Mouse (Mus musculus) heart, embryonic 11.5 days (tissue): ENCODE data around the gene Bspry. TPM values are rescaled to one million over a fixed set of nuclear protein-coding genes. Genes with fewer than 3 reads are reported as not detected.

Experiments
- ATAC-seq: fragments of 200-750 bp; cut with Nextera tagmentation; replicated peaks from 2 replicates; pipeline ENCODE4 v1.8.0; 2017; ENCODE audit warnings: moderate library complexity; ENCODE audit not compliant: insufficient number of reproducible peaks, low FRiP score, low TSS enrichment
- H3K27ac ChIP-seq: fragments of 300-500 bp; sonication (generic); 2 replicates; pipeline ENCODE4 v1.5.1; 2014; ENCODE audit warnings: mild to moderate bottlenecking, low read depth, low read length
- H3K27me3 ChIP-seq: fragments of 300-500 bp; sonication (generic); 2 replicates; pipeline ENCODE4 v1.6.1; 2014; ENCODE audit warnings: mild to moderate bottlenecking, low read length, mixed read lengths; ENCODE audit not compliant: control insufficient read depth, insufficient read depth
- H3K36me3 ChIP-seq: fragments of 300-500 bp; sonication (generic); 2 replicates; pipeline ENCODE4 v1.6.1; 2014; ENCODE audit warnings: mild to moderate bottlenecking, low read length, moderate library complexity, mixed read lengths; ENCODE audit not compliant: control insufficient read depth, insufficient read depth
- H3K4me1 ChIP-seq: fragments of 300-500 bp; sonication (generic); 2 replicates; pipeline ENCODE4 v1.6.1; 2014; ENCODE audit warnings: low read length; ENCODE audit not compliant: control insufficient read depth, insufficient read depth
- H3K4me2 ChIP-seq: fragments of 300-500 bp; sonication (generic); 2 replicates; pipeline ENCODE4 v1.6.1; 2014; ENCODE audit warnings: mild to moderate bottlenecking, moderate library complexity
- H3K4me3 ChIP-seq: fragments of 300-500 bp; sonication (generic); 2 replicates; pipeline ENCODE4 v1.5.1; 2014; ENCODE audit warnings: low read depth, low read length
- H3K9ac ChIP-seq: fragments of 300-500 bp; sonication (generic); 2 replicates; pipeline ENCODE4 v1.6.1; 2014; ENCODE audit warnings: mild to moderate bottlenecking, low read depth, low read length, moderate library complexity
- H3K9me3 ChIP-seq: fragments of 300-500 bp; sonication (generic); replicated peaks from 2 replicates; pipeline ENCODE4 v1.6.1; 2016; ENCODE audit warnings: low read length; ENCODE audit not compliant: control insufficient read depth
- WGBS: fragments of 180-500 bp; shearing (Covaris S2); extraction: QIAGEN DNeasy Blood & Tissue Kit; methylation state at CpG from one replicate; pipeline ENCODE4 v1.1.7; 2014; ENCODE audit not compliant: insufficient replicate concordance; 5-methylcytosine and 5-hydroxymethylcytosine counted together
- polyA plus RNA-seq: library from polyadenylated mRNA; unstranded; fragments of >200 nt; fragmentation: Nextera tagmentation; extraction: Ambion mirVana; gene quantifications from 2 replicates; pipeline ENCODE4 v1.2.1, GENCODE M21; 2014

Bspry gene
- polyA plus RNA-seq, 1 experiment from 2014 or later = 0.83 TPM

GRCm38 (mm10) chr4:62519849-62520233 lies 40.0 kb downstream of the Bspry start, which contains the start of gene Alad:
TSS of gene Alad (minus strand) at chr4:62519918.
- ATAC-seq = peak; percentile 79
- peak within 1 kb of the TSS; percentile 57 for H3K4me3 ChIP-seq
- H3K9ac ChIP-seq = peak within 1 kb of the TSS; percentile 86
- peak within 1 kb of the TSS; percentile 88 for H3K27ac ChIP-seq
- peaks cover 37% of the 10 kb centered on the region for H3K4me1 ChIP-seq
- H3K4me2 ChIP-seq = peak within 1 kb of the TSS; percentile 68
- WGBS = under 1% methylated on average over 37 of the region's 37 CpGs
- H3K9me3 ChIP-seq = no peaks in the 10 kb centered on the region
- no peaks in the 10 kb centered on the region for H3K27me3 ChIP-seq
- H3K36me3 ChIP-seq = no peaks in the 10 kb centered on the region

DNA sequence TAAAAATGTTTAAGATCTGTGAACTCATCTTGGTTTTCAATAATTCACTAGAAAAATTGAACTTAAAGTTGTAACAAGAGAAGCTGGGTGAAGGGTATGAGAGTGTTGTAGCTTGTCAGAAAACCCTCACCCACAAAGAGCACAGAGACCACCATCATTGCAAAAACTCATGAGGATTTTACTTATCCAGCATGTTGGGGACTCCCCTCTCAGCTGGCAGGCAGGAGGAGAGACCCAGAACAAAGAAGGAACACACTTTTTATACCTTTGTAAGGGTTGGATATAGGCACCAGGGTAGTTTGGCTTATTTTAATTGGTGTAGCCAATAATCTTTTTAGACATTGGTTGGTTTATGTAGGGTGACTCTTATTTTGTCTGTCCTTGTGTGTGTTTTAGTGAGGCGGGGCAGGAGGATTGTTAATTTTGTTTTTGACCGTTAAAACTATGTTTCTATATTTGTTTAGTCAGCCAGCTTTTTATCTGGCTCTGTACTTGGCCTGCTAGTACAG lies 41.1 kb downstream of the Bspry start:
- no peak for ATAC-seq
- Histone ChIP-seq H3K36me3 (no peaks in the 10 kb centered on the region), H3K4me2 (no peak overlapping the region), H3K27ac (no peak overlapping the region), H3K9me3 (no peaks in the 10 kb centered on the region), H3K4me3 (no peak overlapping the region), H3K27me3 (no peaks in the 10 kb centered on the region), H3K9ac (no peak overlapping the region), H3K4me1 (peaks cover 27% of the 10 kb centered on the region)
- WGBS = 85% methylated on average over 2 of the region's 2 CpGs

DNA sequence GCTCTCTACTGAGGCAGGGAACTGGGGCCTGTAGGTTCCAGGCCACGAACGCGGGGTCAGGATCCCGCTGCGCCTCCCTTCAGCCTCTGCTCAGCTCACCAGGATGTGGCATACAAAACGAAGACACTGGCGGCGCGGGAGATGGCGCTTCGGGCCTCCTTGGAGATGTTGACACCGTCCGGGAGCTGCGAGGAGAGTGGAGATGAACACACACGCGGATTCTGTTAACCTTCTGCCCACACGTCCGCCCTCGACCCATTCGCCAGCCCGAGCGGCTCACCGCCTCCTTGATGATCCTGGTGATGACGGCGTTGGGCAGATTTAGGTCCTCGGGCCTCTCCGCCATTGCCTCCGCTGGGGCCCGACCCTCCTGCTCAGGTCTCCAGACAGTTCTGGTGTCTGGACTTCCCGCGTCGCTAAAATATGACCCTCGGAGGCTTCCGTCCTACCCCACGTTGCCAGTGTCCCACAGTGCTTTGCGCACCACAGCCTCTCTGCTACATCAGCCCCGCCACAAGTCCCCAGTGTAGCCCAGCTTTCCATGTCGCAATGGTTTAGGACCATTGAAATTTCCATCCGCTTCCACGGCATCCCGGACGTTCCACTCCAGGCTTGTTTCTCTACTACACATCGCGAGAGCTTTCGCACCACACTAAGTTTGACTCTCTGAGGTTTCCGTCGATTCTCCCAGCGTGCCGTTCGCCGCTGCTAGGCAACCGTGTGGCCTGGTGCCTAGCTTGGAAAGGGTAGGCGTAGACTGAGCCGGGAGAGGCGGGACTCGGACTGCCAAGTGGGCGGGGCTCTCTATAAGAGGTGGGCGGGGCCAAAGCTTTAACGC lies 45.0 kb downstream of the Bspry start, which contains the start of the genes Pole3 and 4933430I17Rik:
Pole3 (minus strand) TSS at position 418 of the 838 bp plus-strand sequence.
4933430I17Rik (plus strand) TSS at position 719 of the 838 bp plus-strand sequence.
- Histone ChIP-seq H3K9me3 (no peaks in the 10 kb centered on the region), H3K4me3 (peak within 1 kb of the TSS; percentile 67), H3K27ac (peak within 1 kb of the TSS; percentile 90), H3K9ac (peak within 1 kb of the TSS; percentile 94), H3K4me2 (peak within 1 kb of the TSS; percentile 93), H3K27me3 (no peaks in the 10 kb centered on the region), H3K4me1 (peaks cover 10% of the 10 kb centered on the region), H3K36me3 (no peaks in the 10 kb centered on the region)
- under 1% methylated on average over 59 of the region's 59 CpGs for WGBS
- peak; percentile 97 for ATAC-seq

- Histone ChIP-seq H3K27ac (no peak overlapping the region), H3K27me3 (no peaks in the 10 kb centered on the region), H3K9ac (peak overlapping the region; percentile 94; the same call in 1 of the 2 replicates), H3K4me3 (peak overlapping the region; percentile 67), H3K9me3 (no peaks in the 10 kb centered on the region), H3K4me1 (peaks cover 8% of the 10 kb centered on the region), H3K4me2 (peak overlapping the region; percentile 93), H3K36me3 (no peaks in the 10 kb centered on the region)
- 2% methylated on average over 10 of the region's 10 CpGs for WGBS
- no peak for ATAC-seq
Observed at GRCm38 (mm10) chr4:62525489-62525811, 45.6 kb downstream of the Bspry start.

GRCm38 (mm10) chr4:62526256-62526655 lies 46.4 kb downstream of the Bspry start:
- Histone ChIP-seq H3K9me3 (no peaks in the 10 kb centered on the region), H3K4me2 (no peak overlapping the region), H3K4me1 (peaks cover 11% of the 10 kb centered on the region), H3K27ac (no peak overlapping the region), H3K9ac (no peak overlapping the region), H3K4me3 (no peak overlapping the region), H3K36me3 (no peaks in the 10 kb centered on the region), H3K27me3 (no peaks in the 10 kb centered on the region)
- ATAC-seq = no peak
- WGBS = 58% methylated on average over 2 of the region's 2 CpGs

GRCm38 (mm10) chr4:62527655-62528054 lies 47.8 kb downstream of the Bspry start:
- ATAC-seq = no peak
- Histone ChIP-seq H3K4me3 (no peak overlapping the region), H3K27ac (no peak overlapping the region), H3K9ac (no peak overlapping the region), H3K4me1 (peaks cover 11% of the 10 kb centered on the region), H3K36me3 (no peaks in the 10 kb centered on the region), H3K4me2 (no peak overlapping the region), H3K9me3 (no peaks in the 10 kb centered on the region), H3K27me3 (no peaks in the 10 kb centered on the region)
- 83% methylated on average over 4 of the region's 4 CpGs for WGBS

DNA sequence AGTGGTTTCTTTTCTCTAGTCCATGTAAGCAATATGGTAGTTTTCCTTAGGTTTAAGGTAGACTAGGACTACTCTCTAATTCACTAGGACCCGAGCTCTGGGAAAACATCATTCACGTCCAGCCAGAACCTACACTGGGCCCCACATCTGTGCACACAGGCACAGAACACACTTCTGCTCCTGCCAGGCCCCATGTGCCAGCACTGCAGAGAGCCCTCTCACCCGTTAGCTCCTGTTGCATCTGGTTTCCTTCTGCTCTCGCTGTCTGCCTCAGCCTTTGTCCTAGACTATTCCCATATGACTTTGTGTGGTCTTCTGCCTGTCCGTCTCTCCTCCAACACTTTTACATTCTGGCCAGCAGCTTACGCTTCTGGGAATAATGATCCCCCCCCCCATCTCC lies 53.9 kb downstream of the Bspry start:
- 58% methylated on average over 6 of the region's 6 CpGs for WGBS
- Histone ChIP-seq H3K27me3 (no peaks in the 10 kb centered on the region), H3K9me3 (no peaks in the 10 kb centered on the region), H3K4me3 (no peak overlapping the region), H3K4me2 (no peak overlapping the region), H3K27ac (no peak overlapping the region), H3K4me1 (peaks cover 3% of the 10 kb centered on the region; the same call in 1 of the 2 replicates), H3K36me3 (no peaks in the 10 kb centered on the region), H3K9ac (no peak overlapping the region)
- no peak for ATAC-seq

DNA sequence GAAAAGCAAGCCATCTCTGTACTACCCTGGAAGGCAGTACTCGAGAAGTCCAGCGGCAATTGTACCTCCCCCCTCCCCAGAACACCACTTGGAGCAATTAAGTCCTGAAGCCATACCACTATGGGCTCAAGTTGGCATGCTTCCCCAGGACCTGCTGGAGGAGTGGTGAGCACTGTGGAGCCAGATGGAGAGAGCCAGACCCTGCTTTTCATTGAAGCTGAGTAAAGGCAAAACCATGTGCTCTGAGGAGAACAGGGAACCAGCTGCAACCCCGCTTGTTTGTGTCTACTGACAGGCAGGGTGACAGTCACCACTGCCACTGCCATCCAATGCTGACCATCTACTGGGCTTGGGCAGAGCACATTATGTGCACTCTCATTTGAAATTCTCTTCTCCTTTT lies 61.9 kb downstream of the Bspry start:
- Histone ChIP-seq H3K4me3 (no peak overlapping the region), H3K27ac (no peak overlapping the region), H3K4me2 (no peak overlapping the region), H3K36me3 (no peaks in the 10 kb centered on the region), H3K9me3 (no peaks in the 10 kb centered on the region), H3K9ac (no peak overlapping the region), H3K4me1 (no peaks in the 10 kb centered on the region), H3K27me3 (no peaks in the 10 kb centered on the region)
- no peak for ATAC-seq
- 72% methylated on average over 3 of the region's 3 CpGs for WGBS
